Mouse (Mus musculus) CH12.LX (cell line): Measurements from ENCODE around the gene Spata25. TPM values are rescaled to one million over a fixed set of nuclear protein-coding genes. Genes with fewer than 3 reads are reported as not detected.
A peak's percentile ranks its signal among the peaks of the same experiment; 100 is the strongest.

Source experiments
- DNase-seq: peaks from one replicate; pipeline ENCODE4 v3.0.0-alpha.2; 2013; ENCODE audit errors: extremely low read depth
- H3K27ac ChIP-seq: 2 replicates; pipeline ENCODE4 v1.5.1; 2012; ENCODE audit warnings: low read depth, mild to moderate bottlenecking, control low read depth, moderate library complexity; ENCODE audit not compliant: insufficient read depth
- H3K27me3 ChIP-seq: replicated peaks from 2 replicates; pipeline ENCODE3; 2012; ENCODE audit warnings: inconsistent platforms
- H3K36me3 ChIP-seq, 2 experiments: replicated peaks in 1 of 2; 2 replicates each; pipeline versions ENCODE3 to v1.6.1; 2012; ENCODE audit warnings: inconsistent platforms in 1 of 2, low read length in 1 of 2, mild to moderate bottlenecking in 1 of 2, mixed read lengths in 1 of 2, moderate library complexity in 1 of 2; ENCODE audit not compliant: control insufficient read depth in 1 of 2, insufficient read depth in 1 of 2
- H3K4me1 ChIP-seq, 2 experiments: 2 replicates each; pipeline ENCODE4 v1.6.1; 2012; ENCODE audit warnings: inconsistent platforms in 1 of 2, moderate library complexity in 1 of 2; ENCODE audit not compliant: insufficient read depth in 2 of 2, control insufficient read depth in 1 of 2
- H3K4me2 ChIP-seq: 2 replicates; pipeline ENCODE4 v1.6.1; 2012; ENCODE audit warnings: low read depth, mild to moderate bottlenecking, control low read depth; ENCODE audit not compliant: poor library complexity, insufficient read depth, severe bottlenecking
- H3K4me3 ChIP-seq, 3 experiments: fragments of 150-350 bp in 1 of 3; sonication (generic) in 1 of 3; replicated peaks in 1 of 3; 2 replicates each; pipeline versions ENCODE3 to v1.5.1; 2011 to 2012; ENCODE audit warnings: low read depth in 2 of 3, low read length in 2 of 3, mild to moderate bottlenecking in 2 of 3, moderate library complexity in 2 of 3, control low read depth in 1 of 3, improper control_type of control experiment in 1 of 3, inconsistent platforms in 1 of 3, mixed read lengths in 1 of 3; ENCODE audit not compliant: poor library complexity in 1 of 3
- H3K79me2 ChIP-seq: replicated peaks from 2 replicates; pipeline ENCODE4 v1.6.1; 2012; ENCODE audit warnings: mild to moderate bottlenecking, moderate library complexity; ENCODE audit not compliant: control insufficient read depth, poor library complexity, insufficient read depth, severe bottlenecking; ENCODE audit errors: extremely low read depth
- H3K9ac ChIP-seq: 2 replicates; pipeline ENCODE4 v1.6.1; 2012; ENCODE audit warnings: low read depth, mild to moderate bottlenecking, control low read depth, moderate library complexity; ENCODE audit not compliant: insufficient read depth
- H3K9me3 ChIP-seq: replicated peaks from 2 replicates; pipeline ENCODE3; 2012; ENCODE audit warnings: low read length, inconsistent platforms, mixed read lengths
- BHLHE40 ChIP-seq: IDR thresholded peaks from 2 replicates; pipeline ENCODE4 v1.6.1; 2011; ENCODE audit warnings: mild to moderate bottlenecking, low read depth, low read length, improper control_type of control experiment
- CHD1 ChIP-seq: IDR thresholded peaks from 2 replicates; pipeline ENCODE4 v1.6.1; 2012; ENCODE audit warnings: low read depth, low read length, improper control_type of control experiment, inconsistent platforms
- CHD2 ChIP-seq: IDR thresholded peaks from 2 replicates; pipeline ENCODE4 v1.6.1; 2011; ENCODE audit warnings: low read length, improper control_type of control experiment
- CTCF ChIP-seq, 2 experiments: IDR thresholded peaks in 1 of 2; conservative IDR thresholded peaks in 1 of 2; 2 replicates each; pipeline ENCODE4 v1.5.1; 2011 to 2012; ENCODE audit warnings: low read depth in 2 of 2, low read length in 2 of 2, improper control_type of control experiment in 1 of 2, inconsistent platforms in 1 of 2, mild to moderate bottlenecking in 1 of 2, moderate library complexity in 1 of 2
- E2F4 ChIP-seq: IDR thresholded peaks from 2 replicates; pipeline ENCODE4 v1.6.1; 2011; ENCODE audit warnings: low read depth, low read length, improper control_type of control experiment; ENCODE audit not compliant: insufficient replicate concordance
- ELF1 ChIP-seq: IDR thresholded peaks from 2 replicates; pipeline ENCODE4 v1.6.1; 2014; ENCODE audit warnings: low read depth, mild to moderate bottlenecking, inconsistent platforms, low read length, improper control_type of control experiment
- EP300 ChIP-seq: IDR thresholded peaks from 2 replicates; pipeline ENCODE4 v1.6.1; 2011; ENCODE audit warnings: low read length, improper control_type of control experiment
- ETS1 ChIP-seq: conservative IDR thresholded peaks from 2 replicates; pipeline ENCODE4 v1.6.1; 2012; ENCODE audit warnings: low read depth, mild to moderate bottlenecking, inconsistent platforms, low read length, improper control_type of control experiment, moderate library complexity
- GABPA ChIP-seq: IDR thresholded peaks from 2 replicates; pipeline ENCODE4 v1.6.1; 2012; ENCODE audit warnings: low read depth, low read length, improper control_type of control experiment, inconsistent platforms; ENCODE audit not compliant: insufficient replicate concordance
- HCFC1 ChIP-seq: IDR thresholded peaks from 2 replicates; pipeline ENCODE4 v1.6.1; 2012; ENCODE audit warnings: low read depth, mild to moderate bottlenecking, inconsistent platforms, low read length, improper control_type of control experiment
- IRF4 ChIP-seq: IDR thresholded peaks from 2 replicates; pipeline ENCODE4 v1.6.1; 2014; ENCODE audit warnings: low read depth, mild to moderate bottlenecking, inconsistent platforms, low read length, improper control_type of control experiment
- JUN ChIP-seq: IDR thresholded peaks from 2 replicates; pipeline ENCODE4 v1.6.1; 2011; ENCODE audit warnings: low read depth, mild to moderate bottlenecking, low read length, improper control_type of control experiment, moderate library complexity; ENCODE audit not compliant: insufficient read depth
- JUND ChIP-seq: conservative IDR thresholded peaks from 2 replicates; pipeline ENCODE4 v1.6.1; 2011; ENCODE audit warnings: low read depth, low read length, improper control_type of control experiment
- KAT2A ChIP-seq: IDR thresholded peaks from 2 replicates; pipeline ENCODE4 v1.6.1; 2012; ENCODE audit warnings: low read length, improper control_type of control experiment, inconsistent platforms; ENCODE audit not compliant: insufficient replicate concordance
- MAFK ChIP-seq: IDR thresholded peaks from 2 replicates; pipeline ENCODE4 v1.6.1; 2011; ENCODE audit warnings: low read length, improper control_type of control experiment; ENCODE audit not compliant: insufficient replicate concordance
- MAX ChIP-seq: IDR thresholded peaks from 2 replicates; pipeline ENCODE4 v1.6.1; 2011; ENCODE audit warnings: low read length, improper control_type of control experiment
- MAZ ChIP-seq: IDR thresholded peaks from 2 replicates; pipeline ENCODE4 v1.6.1; 2012; ENCODE audit warnings: low read depth, mild to moderate bottlenecking, inconsistent platforms, low read length, improper control_type of control experiment, moderate library complexity
- MEF2A ChIP-seq: IDR thresholded peaks from 2 replicates; pipeline ENCODE4 v1.6.1; 2014; ENCODE audit warnings: low read depth, mild to moderate bottlenecking, inconsistent platforms, low read length, improper control_type of control experiment, borderline replicate concordance
- MXI1 ChIP-seq: IDR thresholded peaks from 2 replicates; pipeline ENCODE4 v1.6.1; 2011; ENCODE audit warnings: mild to moderate bottlenecking, low read depth, low read length, improper control_type of control experiment
- MYC ChIP-seq: IDR thresholded peaks from 2 replicates; pipeline ENCODE4 v1.6.1; 2011; ENCODE audit warnings: low read depth, mild to moderate bottlenecking, improper control_type of control experiment, low read length
- NELFE ChIP-seq: IDR thresholded peaks from 2 replicates; pipeline ENCODE4 v1.6.1; 2011; ENCODE audit warnings: low read depth, low read length, improper control_type of control experiment
- NRF1 ChIP-seq: IDR thresholded peaks from 2 replicates; pipeline ENCODE4 v1.6.1; 2014; ENCODE audit warnings: low read depth, mild to moderate bottlenecking, inconsistent platforms, low read length, improper control_type of control experiment, moderate library complexity
- PAX5 ChIP-seq: IDR thresholded peaks from 2 replicates; pipeline ENCODE4 v1.6.1; 2012; ENCODE audit warnings: low read length, inconsistent platforms, mixed read lengths
- POLR2A ChIP-seq: IDR thresholded peaks from 2 replicates; pipeline ENCODE4 v1.6.1; 2011; ENCODE audit warnings: low read depth, mild to moderate bottlenecking, improper control_type of control experiment, low read length
- POLR2AphosphoS2 ChIP-seq: IDR thresholded peaks from 2 replicates; pipeline ENCODE4 v1.6.1; 2011; ENCODE audit warnings: low read depth, low read length, improper control_type of control experiment
- RAD21 ChIP-seq: IDR thresholded peaks from 2 replicates; pipeline ENCODE4 v1.6.1; 2011; ENCODE audit warnings: low read depth, mild to moderate bottlenecking, low read length, improper control_type of control experiment, moderate library complexity
- RCOR1 ChIP-seq: conservative IDR thresholded peaks from 2 replicates; pipeline ENCODE4 v1.6.1; 2012; ENCODE audit warnings: low read depth, mild to moderate bottlenecking, inconsistent platforms, low read length, improper control_type of control experiment
- SIN3A ChIP-seq: IDR thresholded peaks from 2 replicates; pipeline ENCODE4 v1.6.1; 2012; ENCODE audit warnings: low read length, improper control_type of control experiment, inconsistent platforms
- SMC3 ChIP-seq: IDR thresholded peaks from 2 replicates; pipeline ENCODE4 v1.6.1; 2011; ENCODE audit warnings: low read depth, low read length, improper control_type of control experiment
- TBP ChIP-seq: conservative IDR thresholded peaks from 2 replicates; pipeline ENCODE4 v1.6.1; 2011; ENCODE audit warnings: low read depth, low read length, improper control_type of control experiment
- TCF12 ChIP-seq: IDR thresholded peaks from 2 replicates; pipeline ENCODE4 v1.6.1; 2014; ENCODE audit warnings: low read depth, mild to moderate bottlenecking, inconsistent platforms, low read length, improper control_type of control experiment
- UBTF ChIP-seq: IDR thresholded peaks from 2 replicates; pipeline ENCODE4 v1.6.1; 2012; ENCODE audit warnings: low read depth, mild to moderate bottlenecking, inconsistent platforms, low read length, improper control_type of control experiment, moderate library complexity
- USF1 ChIP-seq: IDR thresholded peaks from 2 replicates; pipeline ENCODE4 v1.6.1; 2014; ENCODE audit warnings: low read depth, mild to moderate bottlenecking, inconsistent platforms, low read length, improper control_type of control experiment
- USF2 ChIP-seq: conservative IDR thresholded peaks from 2 replicates; pipeline ENCODE4 v1.6.1; 2011; ENCODE audit warnings: low read depth, low read length, improper control_type of control experiment
- ZC3H11A ChIP-seq: IDR thresholded peaks from 2 replicates; pipeline ENCODE4 v1.6.1; 2012; ENCODE audit warnings: low read depth, mild to moderate bottlenecking, inconsistent platforms, low read length, improper control_type of control experiment
- ZKSCAN1 ChIP-seq: IDR thresholded peaks from 2 replicates; pipeline ENCODE4 v1.6.1; 2012; ENCODE audit warnings: low read depth, inconsistent platforms, low read length, improper control_type of control experiment, borderline replicate concordance
- ZMIZ1 ChIP-seq: IDR thresholded peaks from 2 replicates; pipeline ENCODE4 v1.6.1; 2012; ENCODE audit warnings: low read depth, mild to moderate bottlenecking, inconsistent platforms, low read length, improper control_type of control experiment
- ZNF384 ChIP-seq: IDR thresholded peaks from 2 replicates; pipeline ENCODE4 v1.6.1; 2012; ENCODE audit warnings: low read depth, low read length, improper control_type of control experiment, inconsistent platforms
- dilution Hi-C: fragments of 300-500 bp; cut with MboI; formaldehyde crosslinking; loops from 2 replicates; pipeline ENCODE4 v1.14.3; 2020; ENCODE audit warnings: low sequenced_read_pairs; ENCODE audit not compliant: extremely low pct_unique_long_range_greater_than_20kb, extremely low pct_ligation_motif_present
- in situ Hi-C: fragments of 300-500 bp; cut with MboI; formaldehyde crosslinking; loops from 3 replicates; pipeline ENCODE4 v1.14.3; 2019; ENCODE audit warnings: low sequenced_read_pairs, low pct_ligation_motif_present, low pct_unique_long_range_greater_than_20kb, mixed read lengths
- polyA plus RNA-seq: library from polyadenylated mRNA; unstranded; fragments of >175 nt; gene quantifications from 2 replicates; pipeline ENCODE4 v1.2.1, GENCODE M21; 2012; ENCODE audit warnings: low read depth; ENCODE audit not compliant: insufficient read length
- total RNA-seq, 2 experiments: library from RNA; depleted of rRNA; stranded (reverse); fragments of 300-350 nt in 1 of 2; fragments of >200 nt in 1 of 2; gene quantifications; 2 replicates each; pipeline ENCODE4 v1.2.3; 2012 to 2014

Spata25 gene
- total and polyA plus RNA-seq, 3 experiments = not detected

GRCm38 (mm10) chr2:164832748-164833301 lies 4.5 kb upstream of the Spata25 start, which contains the start of gene Ctsa:
Gene Ctsa (plus strand): TSS chr2:164832873.
- H3K4me3 ChIP-seq = peak within 1 kb of the TSS; percentile 58 to 70 (median 66)
- peak; percentile 59 for DNase-seq
- H3K27ac ChIP-seq = peak within 1 kb of the TSS; percentile 26; the same call in 1 of the 2 replicates
- H3K27me3 ChIP-seq = peaks cover 1% of the 10 kb centered on the region
- peaks cover 12 to 44% of the 10 kb centered on the region in 2 experiments for H3K4me1 ChIP-seq
- H3K9me3 ChIP-seq = no peaks in the 10 kb centered on the region
- TF ChIP-seq ZMIZ1 (no peak), NRF1 (no peak), POLR2A (peak; percentile 54), SMC3 (peak; percentile 39), TCF12 (no peak), JUND (no peak), GABPA (no peak), RCOR1 (no peak), USF1 (no peak), MYC (0 out of 2 replicates have a peak, but pooled peaks have one; percentile 31), MXI1 (peak; percentile 73; the same call in 1 of the 2 replicates), ZKSCAN1 (no peak), USF2 (no peak), NELFE (peak; percentile 30; the same call in 1 of the 2 replicates), ELF1 (no peak), SIN3A (peak; percentile 34; the same call in 1 of the 2 replicates), PAX5 (no peak), MAX (no peak), MAFK (no peak), ETS1 (no peak), BHLHE40 (peak; percentile 80), ZC3H11A (no peak), POLR2AphosphoS2 (no peak), RAD21 (peak; percentile 32), EP300 (no peak), IRF4 (peak; percentile 21; the same call in 1 of the 2 replicates), MEF2A (no peak), MAZ (0 out of 2 replicates have a peak, but pooled peaks have one; percentile 14), KAT2A (no peak), CTCF (conservative IDR thresholded peaks at IDR 0.05 in 1 of 2, IDR thresholded peaks at IDR 0.05 in 1 of 2; ENCODE audit: low read depth in 2 of 2, low read length in 2 of 2) (peak in 1 of 2 experiments; percentile 73; a peak in 2 of 4 replicates), CHD1 (peak; percentile 84; the same call in 1 of the 2 replicates), CHD2 (no peak), ZNF384 (no peak), JUN (no peak), TBP (0 out of 2 replicates have a peak, but pooled peaks have one; percentile 32), E2F4 (no peak), UBTF (peak; percentile 60; the same call in 1 of the 2 replicates), HCFC1 (0 out of 2 replicates have a peak, but pooled peaks have one; percentile 31)
- TF ChIP-seq, all 38 proteins: peak for 15
- Histone ChIP-seq H3K36me3 (peaks cover 15 to 31% of the 10 kb centered on the region in 2 experiments), H3K9ac (peak within 1 kb of the TSS; percentile 74), H3K79me2 (no peaks in the 10 kb centered on the region), H3K4me2 (peak within 1 kb of the TSS; percentile 53)
- dilution Hi-C loops (no loop called here), in situ Hi-C loops (loop anchor here (5.0 kb wide), 1 partner anchor 44 kb away; the partner anchor contains the start of gene Pcif1)
